Mouse (Mus musculus): ENCODE data around the gene Cers1. TPM values are rescaled to one million over a fixed set of nuclear protein-coding genes. Genes with fewer than 3 reads are reported as not detected.

The Cers1 gene
- total and polyA plus RNA-seq, 3 experiments: 0.34 to 1.2 (median 0.64) TPM

DNA sequence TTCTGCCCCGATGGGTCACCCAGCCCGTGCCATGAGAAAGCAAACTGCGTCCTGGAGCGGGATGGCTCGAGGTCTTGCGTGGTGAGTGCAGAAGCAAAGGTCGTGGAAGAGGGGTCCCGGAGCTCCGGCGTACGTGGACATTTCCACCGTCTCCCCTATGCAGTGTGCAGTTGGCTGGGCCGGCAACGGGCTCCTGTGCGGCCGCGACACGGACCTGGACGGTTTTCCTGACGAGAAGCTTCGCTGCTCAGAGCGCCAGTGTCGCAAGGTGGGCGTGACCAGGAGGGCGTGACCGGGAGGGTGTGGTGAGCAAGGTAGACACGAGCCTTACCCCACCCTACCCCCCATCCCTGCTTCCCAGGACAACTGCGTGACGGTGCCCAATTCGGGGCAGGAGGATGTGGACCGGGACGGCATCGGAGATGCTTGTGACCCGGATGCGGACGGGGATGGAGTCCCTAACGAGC lies 60.7 kb downstream of the Cers1 start:
- H3K27me3 ChIP-seq (ENCODE audit: control insufficient read depth, insufficient read depth, low read length): peaks cover 20% of the 10 kb centered on the region
- no peak overlapping the region for H3K4me3 ChIP-seq
- H3K4me1 ChIP-seq (ENCODE audit: control insufficient read depth, insufficient read depth, low read length): no peaks in the 10 kb centered on the region
- intact Hi-C loops (cut with DNase I): no loop called here
- WGBS: 11% methylated on average over 37 of the region's 37 CpGs
- DNase-seq: no peak
- no peak for TF ChIP-seq EP300 (IDR thresholded peaks at IDR 0.05; ENCODE audit: insufficient read depth, low read depth, low read length)
- TF ChIP-seq POLR2A (IDR thresholded peaks at IDR 0.05; ENCODE audit: insufficient read depth, low read depth, low read length): no peak
- TF ChIP-seq CTCF (IDR thresholded peaks at IDR 0.05): no peak
- H3K79me2 ChIP-seq (replicated peaks; ENCODE audit: control insufficient read depth, insufficient read depth, low read length): no peaks in the 10 kb centered on the region
- no peak overlapping the region for H3K9ac ChIP-seq (ENCODE audit: low read depth, low read length)
- H3K27ac ChIP-seq: no peak overlapping the region
- no peaks in the 10 kb centered on the region for H3K36me3 ChIP-seq (ENCODE audit: control insufficient read depth, insufficient read depth, low read length)

GRCm38 (mm10) chr8:70377049-70377448 lies 61.5 kb downstream of the Cers1 start:
- Histone ChIP-seq H3K27ac (no peak overlapping the region), H3K9ac (ENCODE audit: low read depth, low read length) (no peak overlapping the region), H3K4me1 (ENCODE audit: control insufficient read depth, insufficient read depth, low read length) (no peaks in the 10 kb centered on the region), H3K4me3 (no peak overlapping the region), H3K36me3 (ENCODE audit: control insufficient read depth, insufficient read depth, low read length) (no peaks in the 10 kb centered on the region), H3K27me3 (ENCODE audit: control insufficient read depth, insufficient read depth, low read length) (peaks cover 20% of the 10 kb centered on the region), H3K79me2 (replicated peaks; ENCODE audit: control insufficient read depth, insufficient read depth, low read length) (no peaks in the 10 kb centered on the region)
- TF ChIP-seq CTCF (IDR thresholded peaks at IDR 0.05) (no peak), POLR2A (IDR thresholded peaks at IDR 0.05; ENCODE audit: insufficient read depth, low read depth, low read length) (no peak), EP300 (IDR thresholded peaks at IDR 0.05; ENCODE audit: insufficient read depth, low read depth, low read length) (no peak)
- no peak for DNase-seq
- intact Hi-C loops (cut with DNase I): no loop called here
- 12% methylated on average over 15 of the region's 15 CpGs for WGBS

DNA sequence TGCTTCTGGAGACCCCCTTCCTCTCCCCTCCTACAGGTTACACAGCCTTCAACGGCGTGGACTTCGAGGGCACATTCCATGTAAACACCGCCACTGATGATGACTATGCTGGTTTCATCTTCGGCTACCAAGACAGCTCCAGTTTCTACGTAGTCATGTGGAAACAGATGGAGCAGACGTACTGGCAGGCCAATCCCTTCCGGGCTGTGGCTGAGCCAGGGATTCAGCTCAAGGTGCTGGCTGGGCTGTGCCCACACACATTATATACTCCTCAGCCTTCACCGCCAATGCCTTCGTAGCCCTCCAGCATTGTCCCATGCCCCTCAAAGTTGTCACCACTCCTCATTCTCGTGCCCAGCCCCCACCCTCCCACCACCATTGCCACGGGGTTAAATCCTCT lies 64.5 kb downstream of the Cers1 start:
- WGBS: 77% methylated on average over 12 of the region's 12 CpGs
- intact Hi-C loops (cut with DNase I): loop anchor here (5.0 to 10.0 kb wide), 2 partner anchors 57 to 205 kb away; partner anchors contain the start of gene Crtc1

More for the DNA sequence above, 64.5 kb downstream of the Cers1 start:
- TF ChIP-seq POLR2A (IDR thresholded peaks at IDR 0.05; ENCODE audit: insufficient read depth, low read depth, low read length) (no peak), CTCF (IDR thresholded peaks at IDR 0.05) (no peak), EP300 (IDR thresholded peaks at IDR 0.05; ENCODE audit: insufficient read depth, low read depth, low read length) (no peak)
- H3K79me2 ChIP-seq (replicated peaks; ENCODE audit: control insufficient read depth, insufficient read depth, low read length): no peaks in the 10 kb centered on the region
- no peaks in the 10 kb centered on the region for H3K4me1 ChIP-seq (ENCODE audit: control insufficient read depth, insufficient read depth, low read length)
- H3K4me3 ChIP-seq: no peak overlapping the region
- no peak overlapping the region for H3K9ac ChIP-seq (ENCODE audit: low read depth, low read length)
- no peaks in the 10 kb centered on the region for H3K36me3 ChIP-seq (ENCODE audit: control insufficient read depth, insufficient read depth, low read length)
- no peak for DNase-seq
- H3K27me3 ChIP-seq (ENCODE audit: control insufficient read depth, insufficient read depth, low read length): peaks cover 9% of the 10 kb centered on the region; the same call in 1 of the 2 replicates
- no peak overlapping the region for H3K27ac ChIP-seq

Other genes with a start within 250 kb of the Cers1 start
- under 1 TPM; 0.64 to 0.94 TPM for gene Tm6sf2, start 242.9 kb upstream of the Cers1 start, total RNA-seq (2021)
- 2.7 and 3.1 TPM in 2 replicates for gene Tm6sf2, start 242.9 kb upstream of the Cers1 start, polyA plus RNA-seq (2012; rRNA removed)
- under 1 TPM in 1 of 2 experiments, not detected in 1; 0.10 TPM for gene Hapln4, start 232.3 kb upstream of the Cers1 start, total RNA-seq (2021)
- gene Hapln4, start 232.3 kb upstream of the Cers1 start, polyA plus RNA-seq (2012; rRNA removed): 0.15 and 0.16 TPM in 2 replicates
- under 1 TPM in 1 of 2 experiments, not detected in 1; 0.02 TPM for gene Ncan, start 194.9 kb upstream of the Cers1 start, total RNA-seq (2021)
- 0.08 and 0.18 TPM in 2 replicates for gene Ncan, start 194.9 kb upstream of the Cers1 start, polyA plus RNA-seq (2012; rRNA removed)
- 1 to 10 TPM; 5.5 to 7.6 TPM for gene Nr2c2ap, start 184.4 kb upstream of the Cers1 start, total RNA-seq (2021)
- gene Nr2c2ap, start 184.4 kb upstream of the Cers1 start, polyA plus RNA-seq (2012; rRNA removed): 7.0 and 10.7 TPM in 2 replicates
- 10 to 100 TPM; 18.1 to 18.6 TPM for gene Rfxank, start 176.6 kb upstream of the Cers1 start, total RNA-seq (2021)
- 30.9 and 41.5 TPM in 2 replicates for gene Rfxank, start 176.6 kb upstream of the Cers1 start, polyA plus RNA-seq (2012; rRNA removed)
- 10 to 100 TPM; 22.6 to 23.7 TPM for gene Borcs8, start 176.3 kb upstream of the Cers1 start, total RNA-seq (2021)
- 45.3 and 46.6 TPM in 2 replicates for gene Borcs8, start 176.3 kb upstream of the Cers1 start, polyA plus RNA-seq (2012; rRNA removed)
- under 1 TPM; 0.25 to 0.44 TPM for gene Mef2b, start 176.1 kb upstream of the Cers1 start, total RNA-seq (2021)
- 0.27 and 0.38 TPM in 2 replicates for gene Mef2b, start 176.1 kb upstream of the Cers1 start, polyA plus RNA-seq (2012; rRNA removed)
- 100 to 1,000 TPM in 1 of 2 experiments, 10 to 100 TPM in 1; 93.6 to 108 TPM for gene Tmem161a, start 143.4 kb upstream of the Cers1 start, total RNA-seq (2021)
- gene Tmem161a, start 143.4 kb upstream of the Cers1 start, polyA plus RNA-seq (2012; rRNA removed): 134 and 145 TPM in 2 replicates
- 10 to 100 TPM; 49.6 to 51.6 TPM for gene Slc25a42, start 103.5 kb upstream of the Cers1 start, total RNA-seq (2021)
- 111 and 128 TPM in 2 replicates for gene Slc25a42, start 103.5 kb upstream of the Cers1 start, polyA plus RNA-seq (2012; rRNA removed)
- gene Sugp2, start 81.5 kb upstream of the Cers1 start, total RNA-seq (2021): 10 to 100 TPM; 34.3 to 38.0 TPM
- 27.8 and 31.4 TPM in 2 replicates for gene Sugp2, start 81.5 kb upstream of the Cers1 start, polyA plus RNA-seq (2012; rRNA removed)
- 1 to 10 TPM; 7.0 to 8.4 TPM for gene Armc6, start 81.3 kb upstream of the Cers1 start, total RNA-seq (2021)
- 9.4 and 16.0 TPM in 2 replicates for gene Armc6, start 81.3 kb upstream of the Cers1 start, polyA plus RNA-seq (2012; rRNA removed)
- gene Homer3, start 32.9 kb upstream of the Cers1 start, total RNA-seq (2021): 1 to 10 TPM; 7.2 to 8.3 TPM
- gene Homer3, start 32.9 kb upstream of the Cers1 start, polyA plus RNA-seq (2012; rRNA removed): 13.6 and 14.9 TPM in 2 replicates
- 10 to 100 TPM; 21.6 to 26.4 TPM for gene Ddx49, start 13.3 kb upstream of the Cers1 start, total RNA-seq (2021)
- gene Ddx49, start 13.3 kb upstream of the Cers1 start, polyA plus RNA-seq (2012; rRNA removed): 24.3 and 27.1 TPM in 2 replicates
- gene Cope, start 13.3 kb upstream of the Cers1 start, total RNA-seq (2021): 100 to 1,000 TPM; 147 to 155 TPM
- 193 and 209 TPM in 2 replicates for gene Cope, start 13.3 kb upstream of the Cers1 start, polyA plus RNA-seq (2012; rRNA removed)
- not detected for gene Gdf1, start 14.0 kb downstream of the Cers1 start, total RNA-seq (2021)
- 0.14 TPM in 1 of 2 replicates, not detected in the other for gene Gdf1, start 14.0 kb downstream of the Cers1 start, polyA plus RNA-seq (2012; rRNA removed)
- 10 to 100 TPM; 42.6 to 43.9 TPM for gene Upf1, start 37.5 kb downstream of the Cers1 start, total RNA-seq (2021)
- 17.4 and 23.4 TPM in 2 replicates for gene Upf1, start 37.5 kb downstream of the Cers1 start, polyA plus RNA-seq (2012; rRNA removed)
- gene Comp, start 57.8 kb downstream of the Cers1 start, total RNA-seq (2021): 1 to 10 TPM; 5.1 to 5.4 TPM
- gene Comp, start 57.8 kb downstream of the Cers1 start, polyA plus RNA-seq (2012; rRNA removed): 11.5 and 17.4 TPM in 2 replicates
- gene Crtc1, start 123.8 kb downstream of the Cers1 start, total RNA-seq (2021): 1 to 10 TPM; 7.4 to 8.1 TPM
- 13.7 and 14.9 TPM in 2 replicates for gene Crtc1, start 123.8 kb downstream of the Cers1 start, polyA plus RNA-seq (2012; rRNA removed)
- gene Klhl26, start 161.2 kb downstream of the Cers1 start, total RNA-seq (2021): 1 to 10 TPM; 8.1 to 8.6 TPM
- 18.8 and 21.2 TPM in 2 replicates for gene Klhl26, start 161.2 kb downstream of the Cers1 start, polyA plus RNA-seq (2012; rRNA removed)
- not detected for gene Tmem59l, start 171.6 kb downstream of the Cers1 start, total RNA-seq (2021)
- gene Tmem59l, start 171.6 kb downstream of the Cers1 start, polyA plus RNA-seq (2012; rRNA removed): 0.21 and 0.53 TPM in 2 replicates
- gene Crlf1, start 177.4 kb downstream of the Cers1 start, total RNA-seq (2021): under 1 TPM; 0.68 to 0.89 TPM
- gene Crlf1, start 177.4 kb downstream of the Cers1 start, polyA plus RNA-seq (2012; rRNA removed): 0.38 and 2.3 TPM in 2 replicates
- gene Rex1bd, start 191.0 kb downstream of the Cers1 start, total RNA-seq (2021): 100 to 1,000 TPM; 111 to 118 TPM
- gene Rex1bd, start 191.0 kb downstream of the Cers1 start, polyA plus RNA-seq (2012; rRNA removed): 129 and 145 TPM in 2 replicates
- 1,000 to 10,000 TPM; 1,480 to 1,595 TPM for gene Uba52, start 195.0 kb downstream of the Cers1 start, total RNA-seq (2021)
- gene Uba52, start 195.0 kb downstream of the Cers1 start, polyA plus RNA-seq (2012; rRNA removed): 439 and 626 TPM in 2 replicates
- 100 to 1,000 TPM; 116 to 135 TPM for gene Fkbp8, start 211.9 kb downstream of the Cers1 start, total RNA-seq (2021)
- gene Fkbp8, start 211.9 kb downstream of the Cers1 start, polyA plus RNA-seq (2012; rRNA removed): 179 and 201 TPM in 2 replicates
- gene Kxd1, start 212.2 kb downstream of the Cers1 start, total RNA-seq (2021): 10 to 100 TPM; 80.4 to 99.4 TPM
- 111 and 121 TPM in 2 replicates for gene Kxd1, start 212.2 kb downstream of the Cers1 start, polyA plus RNA-seq (2012; rRNA removed)
- 10 to 100 TPM in 1 of 2 experiments, 1 to 10 TPM in 1; 9.6 to 12.0 TPM for gene Ell, start 223.7 kb downstream of the Cers1 start, total RNA-seq (2021)
- 12.7 and 13.8 TPM in 2 replicates for gene Ell, start 223.7 kb downstream of the Cers1 start, polyA plus RNA-seq (2012; rRNA removed)